Mouse (Mus musculus) bone marrow macrophage, adult 2 months (primary cell): ENCODE measurements around the gene Gm10309.

Experiments
- CTCF ChIP-seq: IDR thresholded peaks from 2 replicates; pipeline ENCODE4 v1.5.1; 2012; ENCODE audit warnings: low read depth, mild to moderate bottlenecking, low read length, moderate library complexity
- POLR2A ChIP-seq: IDR thresholded peaks from 2 replicates; pipeline ENCODE4 v1.6.1; 2012; ENCODE audit warnings: mild to moderate bottlenecking, low read depth, low read length, borderline replicate concordance

DNA sequence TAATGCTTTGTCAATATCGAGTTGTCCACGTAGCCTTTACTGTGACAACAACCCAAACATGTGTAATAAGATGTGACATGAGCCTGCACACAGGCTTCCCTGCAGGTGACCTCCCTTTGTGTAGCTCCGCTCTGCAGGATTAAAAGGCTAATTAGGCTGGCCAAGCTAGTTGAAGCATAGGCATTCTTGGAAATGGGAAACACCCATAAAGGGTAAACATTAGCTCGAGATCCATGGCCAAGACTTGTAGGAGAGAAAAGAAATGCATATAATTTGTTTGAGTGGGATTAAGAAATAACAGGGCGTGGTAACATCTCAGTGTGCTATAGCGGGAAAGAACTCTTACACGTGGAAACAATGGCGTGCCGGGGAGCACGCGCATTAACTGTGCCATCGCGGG, 39.2 kb downstream of the Gm10309 start:
- TF ChIP-seq CTCF = no peak
- TF ChIP-seq POLR2A = no peak
